Mouse (Mus musculus) forebrain, embryonic 12.5 days (tissue): ENCODE results near the gene Ceacam20. TPM values are rescaled to one million over a fixed set of nuclear protein-coding genes. Genes with fewer than 3 reads are reported as not detected.
A peak's percentile ranks its signal among the peaks of the same experiment; 100 is the strongest.
"Not testable (repeated sequence)": the region's sequence is repeated elsewhere in the genome, so short reads cannot be mapped to it uniquely, and the experiment has no call there.

ENCODE experiments used
- ATAC-seq: fragments of 200-750 bp; cut with Nextera tagmentation; 2 replicates; pipeline ENCODE4 v1.8.0; 2017; ENCODE audit warnings: moderate TSS enrichment; ENCODE audit not compliant: low FRiP score
- H3K27ac ChIP-seq: fragments of 300-500 bp; sonication (generic); 2 replicates; pipeline ENCODE4 v1.5.1; 2016; ENCODE audit warnings: mild to moderate bottlenecking
- H3K27me3 ChIP-seq: fragments of 300-500 bp; sonication (generic); 2 replicates; pipeline ENCODE4 v1.6.1; 2016; ENCODE audit warnings: mild to moderate bottlenecking
- H3K36me3 ChIP-seq: fragments of 300-500 bp; sonication (generic); replicated peaks from 2 replicates; pipeline ENCODE4 v1.6.1; 2016; ENCODE audit warnings: mild to moderate bottlenecking
- H3K4me1 ChIP-seq: fragments of 300-500 bp; sonication (generic); 2 replicates; pipeline ENCODE4 v1.6.1; 2016
- H3K4me2 ChIP-seq: fragments of 300-500 bp; sonication (generic); 2 replicates; pipeline ENCODE4 v1.6.1; 2016; ENCODE audit warnings: mild to moderate bottlenecking, moderate library complexity
- H3K4me3 ChIP-seq: fragments of 300-500 bp; sonication (generic); replicated peaks from 2 replicates; pipeline ENCODE4 v1.5.1; 2016; ENCODE audit warnings: mild to moderate bottlenecking
- H3K9ac ChIP-seq: fragments of 300-500 bp; sonication (generic); 2 replicates; pipeline ENCODE4 v1.6.1; 2016; ENCODE audit warnings: mild to moderate bottlenecking
- H3K9me3 ChIP-seq: fragments of 300-500 bp; sonication (generic); 2 replicates; pipeline ENCODE4 v1.6.1; 2016
- WGBS: fragments of 180-500 bp; shearing (Covaris S2); methylation state at CpG from one replicate; pipeline ENCODE4 v1.1.7; 2016; 5-methylcytosine and 5-hydroxymethylcytosine counted together
- polyA plus RNA-seq: library from polyadenylated mRNA; unstranded; fragments of >200 nt; fragmentation: Nextera tagmentation; extraction: Ambion mirVana; gene quantifications from 2 replicates; pipeline ENCODE4 v1.2.1, GENCODE M21; 2016

Ceacam20 gene
- polyA plus RNA-seq, 1 experiment from 2014 or later: not detected

DNA sequence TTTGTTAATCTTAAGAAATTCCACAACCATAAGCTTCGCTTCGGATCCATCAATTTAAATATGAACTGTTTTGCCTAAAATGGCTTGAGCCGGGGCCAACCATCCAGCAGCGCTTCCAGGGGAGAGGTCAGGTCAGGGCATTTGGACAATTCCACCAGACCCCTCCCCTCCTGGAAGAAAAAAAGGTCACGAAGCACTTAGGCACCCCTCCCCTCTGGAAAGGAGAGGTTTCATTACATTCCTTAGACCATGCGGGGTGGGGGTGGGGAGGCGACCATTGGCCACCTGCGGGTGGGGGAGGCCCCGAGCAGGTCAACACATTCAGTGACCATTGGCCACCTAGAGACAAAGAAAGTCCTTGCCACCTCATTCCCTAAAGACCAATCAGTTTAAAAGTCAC, 12.2 kb upstream of the Ceacam20 start:
- WGBS: 52% methylated on average over 9 of the region's 9 CpGs
- no peaks in the 10 kb centered on the region; the same call in 1 of the 2 replicates for H3K4me1 ChIP-seq

GRCm38 (mm10) chr7:19955861-19956260, 9.4 kb upstream of the Ceacam20 start:
- Histone ChIP-seq H3K9ac (no peak overlapping the region), H3K27me3 (no peaks in the 10 kb centered on the region), H3K36me3 (no peaks in the 10 kb centered on the region), H3K4me1 (no peaks in the 10 kb centered on the region; the same call in 1 of the 2 replicates), H3K9me3 (no peaks in the 10 kb centered on the region), H3K27ac (no peak overlapping the region), H3K4me2 (no peak overlapping the region), H3K4me3 (no peak overlapping the region)
- WGBS: 77% methylated on average over 4 of the region's 4 CpGs
- ATAC-seq: no peak

More for the DNA sequence above, 12.2 kb upstream of the Ceacam20 start:
- no peak for ATAC-seq
- H3K4me3 ChIP-seq: no peak overlapping the region
- no peaks in the 10 kb centered on the region for H3K36me3 ChIP-seq
- H3K9ac ChIP-seq: no peak overlapping the region
- H3K9me3 ChIP-seq: no peaks in the 10 kb centered on the region
- H3K27me3 ChIP-seq: no peaks in the 10 kb centered on the region
- no peak overlapping the region for H3K27ac ChIP-seq
- H3K4me2 ChIP-seq: no peak overlapping the region

- H3K4me3 ChIP-seq: no peak overlapping the region
- H3K36me3 ChIP-seq: no peaks in the 10 kb centered on the region
- no peak overlapping the region for H3K27ac ChIP-seq
- no peak overlapping the region for H3K4me2 ChIP-seq
- no peaks in the 10 kb centered on the region; the same call in 1 of the 2 replicates for H3K4me1 ChIP-seq
- H3K27me3 ChIP-seq: no peaks in the 10 kb centered on the region
- no peak overlapping the region for H3K9ac ChIP-seq
- WGBS: 3% methylated on average over 7 of the region's 7 CpGs
- ATAC-seq: 0 out of 2 replicates have a peak, but pooled peaks have one; percentile 53
- no peaks in the 10 kb centered on the region for H3K9me3 ChIP-seq
These were observed 8.9 kb upstream of the Ceacam20 start for GRCm38 (mm10) chr7:19956341-19956781.

- Histone ChIP-seq H3K4me2 (no peak overlapping the region), H3K27me3 (no peaks in the 10 kb centered on the region), H3K36me3 (no peaks in the 10 kb centered on the region), H3K4me3 (no peak overlapping the region), H3K4me1 (no peaks in the 10 kb centered on the region), H3K9ac (no peak overlapping the region), H3K9me3 (no peaks in the 10 kb centered on the region), H3K27ac (no peak overlapping the region)
- ATAC-seq: no peak
- WGBS: 70% methylated on average over 1 of the region's 1 CpGs
These were observed 2.8 kb upstream of the Ceacam20 start for GRCm38 (mm10) chr7:19962423-19962822.

GRCm38 (mm10) chr7:19969106-19969505, 3.9 kb downstream of the Ceacam20 start:
- no peaks in the 10 kb centered on the region for H3K27me3 ChIP-seq
- H3K36me3 ChIP-seq: no peaks in the 10 kb centered on the region
- no peak overlapping the region for H3K9ac ChIP-seq
- H3K27ac ChIP-seq: no peak overlapping the region
- WGBS: 75% methylated on average over 3 of the region's 3 CpGs
- no peaks in the 10 kb centered on the region for H3K4me1 ChIP-seq
- no peak for ATAC-seq
- H3K9me3 ChIP-seq: peaks cover 28% of the 10 kb centered on the region
- no peak overlapping the region for H3K4me2 ChIP-seq
- no peak overlapping the region for H3K4me3 ChIP-seq

DNA sequence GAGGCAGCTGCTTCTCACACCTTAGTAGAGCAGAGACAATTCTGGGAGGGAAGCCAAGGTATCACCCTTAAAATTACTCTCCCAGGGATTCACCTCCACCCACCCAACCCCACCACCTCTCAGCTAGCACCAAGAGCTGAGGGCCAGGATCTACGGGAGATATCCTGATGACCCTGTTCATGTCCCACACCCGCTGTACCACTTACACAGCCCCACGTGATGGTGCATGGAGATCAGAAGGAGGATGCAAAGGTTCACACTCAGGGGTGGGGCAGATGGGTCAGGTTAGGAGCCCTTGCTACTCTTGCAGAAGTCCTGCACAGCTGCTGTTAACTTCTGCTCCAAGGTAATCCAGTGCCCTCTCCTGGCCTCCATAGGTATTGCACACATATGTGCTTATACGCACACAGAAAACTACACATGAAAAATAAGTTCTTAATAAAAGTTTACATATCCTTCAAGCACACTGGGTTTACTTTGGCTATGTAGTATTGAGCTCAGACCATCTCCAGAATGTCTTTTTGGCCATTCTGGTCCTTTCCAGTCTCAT, 4.4 kb downstream of the Ceacam20 start:
- Histone ChIP-seq H3K27ac (no peak overlapping the region), H3K9me3 (peaks cover 28% of the 10 kb centered on the region), H3K36me3 (no peaks in the 10 kb centered on the region), H3K9ac (no peak overlapping the region), H3K4me1 (no peaks in the 10 kb centered on the region), H3K27me3 (no peaks in the 10 kb centered on the region), H3K4me3 (no peak overlapping the region), H3K4me2 (no peak overlapping the region)
- WGBS: 99% methylated on average over 4 of the region's 4 CpGs
- ATAC-seq: no peak

- no peak overlapping the region for H3K27ac ChIP-seq
- H3K4me2 ChIP-seq: no peak overlapping the region
- H3K4me3 ChIP-seq: no peak overlapping the region
- ATAC-seq: no peak
- 90% methylated on average over 8 of the region's 8 CpGs for WGBS
- no peaks in the 10 kb centered on the region for H3K4me1 ChIP-seq
- no peaks in the 10 kb centered on the region for H3K36me3 ChIP-seq
- no peak overlapping the region for H3K9ac ChIP-seq
- H3K9me3 ChIP-seq: peaks cover 32% of the 10 kb centered on the region
- no peaks in the 10 kb centered on the region for H3K27me3 ChIP-seq
These were observed 5.0 kb downstream of the Ceacam20 start for GRCm38 (mm10) chr7:19970196-19970595.

GRCm38 (mm10) chr7:19971516-19971915, 6.3 kb downstream of the Ceacam20 start:
- Histone ChIP-seq H3K27ac (no peak overlapping the region), H3K36me3 (no peaks in the 10 kb centered on the region), H3K9me3 (peaks cover 32% of the 10 kb centered on the region), H3K4me3 (no peak overlapping the region), H3K4me1 (no peaks in the 10 kb centered on the region), H3K27me3 (no peaks in the 10 kb centered on the region), H3K9ac (no peak overlapping the region), H3K4me2 (no peak overlapping the region)
- WGBS: 92% methylated on average over 4 of the region's 4 CpGs
- no peak for ATAC-seq

GRCm38 (mm10) chr7:19991165-19991564, 26.0 kb downstream of the Ceacam20 start, which contains the start of gene Nlrp9b:
Nlrp9b (plus strand) TSS chr7:19991465.
- H3K9ac ChIP-seq, H3K27ac ChIP-seq, H3K4me2 ChIP-seq, ATAC-seq, H3K36me3 ChIP-seq, H3K27me3 ChIP-seq, H3K4me1 ChIP-seq, H3K4me3 ChIP-seq: not testable (repeated sequence)
- WGBS: 67% methylated on average over 7 of the region's 8 CpGs
- H3K9me3 ChIP-seq: peaks cover 11% of the 10 kb centered on the region

- not testable (repeated sequence) for H3K4me1 ChIP-seq, H3K27ac ChIP-seq, H3K27me3 ChIP-seq, ATAC-seq, H3K9ac ChIP-seq, H3K4me2 ChIP-seq, H3K4me3 ChIP-seq, H3K36me3 ChIP-seq
- H3K9me3 ChIP-seq: peaks cover 19% of the 10 kb centered on the region
- WGBS: 63% methylated on average over 3 of the region's 3 CpGs
These were observed 31.5 kb downstream of the Ceacam20 start for GRCm38 (mm10) chr7:19996721-19997120.

GRCm38 (mm10) chr7:20009987-20010386, 44.8 kb downstream of the Ceacam20 start:
- Histone ChIP-seq H3K27ac (no peak overlapping the region), H3K4me3 (no peak overlapping the region), H3K4me1 (no peaks in the 10 kb centered on the region), H3K36me3 (no peaks in the 10 kb centered on the region), H3K9ac (no peak overlapping the region), H3K4me2 (no peak overlapping the region), H3K27me3 (no peaks in the 10 kb centered on the region), H3K9me3 (0 out of 2 replicates have a peak, but pooled peaks cover 2% of the 10 kb centered on the region)
- no peak for ATAC-seq
- WGBS: 71% methylated on average over 2 of the region's 2 CpGs
